Mouse (Mus musculus) cerebellum, adult 2 months (tissue): ENCODE data around the gene Il33. TPM values are rescaled to one million over a fixed set of nuclear protein-coding genes. Genes with fewer than 3 reads are reported as not detected.

Experiments used
- DNase-seq, 2 experiments: peaks; one replicate each; pipeline ENCODE4 v3.0.0; 2021
- H3K27ac ChIP-seq: fragments of 200-500 bp; 2 replicates; pipeline ENCODE4 v1.5.1; 2012; ENCODE audit warnings: low read length, control low read depth, inconsistent platforms; ENCODE audit not compliant: insufficient read depth
- H3K27me3 ChIP-seq: fragments of 200-500 bp; 2 replicates; pipeline ENCODE4 v1.6.1; 2012; ENCODE audit warnings: inconsistent platforms, mild to moderate bottlenecking, low read length, moderate library complexity; ENCODE audit not compliant: control insufficient read depth, insufficient read depth
- H3K4me1 ChIP-seq: fragments of 200-500 bp; 2 replicates; pipeline ENCODE4 v1.6.1; 2011; ENCODE audit warnings: low read length; ENCODE audit not compliant: control insufficient read depth, insufficient read depth
- H3K4me3 ChIP-seq: fragments of 200-500 bp; replicated peaks from 2 replicates; pipeline ENCODE3; 2011; ENCODE audit warnings: mild to moderate bottlenecking, low read depth, low read length, control low read depth; ENCODE audit not compliant: insufficient read depth
- CTCF ChIP-seq: fragments of 200-500 bp; IDR thresholded peaks from 2 replicates; pipeline ENCODE4 v1.5.1; 2011; ENCODE audit warnings: low read depth, mild to moderate bottlenecking, control low read depth, low read length, moderate library complexity, borderline replicate concordance; ENCODE audit not compliant: insufficient read depth
- POLR2A ChIP-seq: fragments of 200-500 bp; IDR thresholded peaks from 2 replicates; pipeline ENCODE4 v1.6.1; 2011; ENCODE audit warnings: low read length, control low read depth, borderline replicate concordance; ENCODE audit not compliant: insufficient read depth
- WGBS: fragments of 180-500 bp; shearing (Covaris S2); methylation state at CpG from one replicate; pipeline ENCODE4 v1.1.7; 2018; 5-methylcytosine and 5-hydroxymethylcytosine counted together
- polyA plus RNA-seq: library from polyadenylated mRNA; depleted of rRNA; stranded (reverse); fragments of >200 nt; gene quantifications from 2 replicates; pipeline ENCODE4 v1.2.3, GENCODE M21; 2012; rRNA removed

The Il33 gene
- polyA plus RNA-seq, 1 experiment: 58.0 TPM

DNA sequence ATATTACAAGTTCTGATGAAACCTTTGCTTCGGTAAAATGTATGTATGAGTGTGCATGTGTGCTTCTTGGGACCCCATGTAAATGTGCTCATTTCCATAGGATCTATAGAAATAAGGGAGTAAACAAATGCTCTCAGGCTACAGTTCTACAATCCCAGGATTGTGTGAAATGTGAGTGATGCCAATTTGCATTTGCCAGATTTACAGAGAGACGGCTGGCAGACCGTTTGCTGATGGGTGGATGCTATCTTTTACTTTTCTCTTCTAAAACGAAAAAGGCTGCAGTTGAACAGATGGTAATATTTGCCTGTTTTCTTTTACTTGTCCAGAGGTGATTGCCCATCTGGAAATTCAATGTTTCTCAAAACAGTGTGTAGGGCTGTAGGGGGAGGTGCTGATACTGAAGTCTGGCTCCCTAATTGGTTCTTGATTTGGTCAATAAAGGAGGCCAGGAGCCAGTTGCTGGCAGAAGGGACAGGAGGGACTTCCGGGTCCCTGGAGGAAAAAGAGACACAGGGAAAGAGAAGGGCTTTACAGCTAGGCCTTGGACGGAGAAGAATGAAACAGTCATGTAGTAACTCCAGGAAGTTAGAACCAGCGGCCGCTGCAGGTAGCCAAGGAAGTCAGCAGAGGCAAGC, 54.7 kb downstream of the Il33 start:
- Histone ChIP-seq H3K4me1 (no peaks in the 10 kb centered on the region), H3K27me3 (no peaks in the 10 kb centered on the region), H3K4me3 (no peak overlapping the region), H3K27ac (no peak overlapping the region)
- DNase-seq: no peak
- 78% methylated on average over 8 of the region's 8 CpGs for WGBS
- no peak for TF ChIP-seq POLR2A
- no peak for TF ChIP-seq CTCF

DNA sequence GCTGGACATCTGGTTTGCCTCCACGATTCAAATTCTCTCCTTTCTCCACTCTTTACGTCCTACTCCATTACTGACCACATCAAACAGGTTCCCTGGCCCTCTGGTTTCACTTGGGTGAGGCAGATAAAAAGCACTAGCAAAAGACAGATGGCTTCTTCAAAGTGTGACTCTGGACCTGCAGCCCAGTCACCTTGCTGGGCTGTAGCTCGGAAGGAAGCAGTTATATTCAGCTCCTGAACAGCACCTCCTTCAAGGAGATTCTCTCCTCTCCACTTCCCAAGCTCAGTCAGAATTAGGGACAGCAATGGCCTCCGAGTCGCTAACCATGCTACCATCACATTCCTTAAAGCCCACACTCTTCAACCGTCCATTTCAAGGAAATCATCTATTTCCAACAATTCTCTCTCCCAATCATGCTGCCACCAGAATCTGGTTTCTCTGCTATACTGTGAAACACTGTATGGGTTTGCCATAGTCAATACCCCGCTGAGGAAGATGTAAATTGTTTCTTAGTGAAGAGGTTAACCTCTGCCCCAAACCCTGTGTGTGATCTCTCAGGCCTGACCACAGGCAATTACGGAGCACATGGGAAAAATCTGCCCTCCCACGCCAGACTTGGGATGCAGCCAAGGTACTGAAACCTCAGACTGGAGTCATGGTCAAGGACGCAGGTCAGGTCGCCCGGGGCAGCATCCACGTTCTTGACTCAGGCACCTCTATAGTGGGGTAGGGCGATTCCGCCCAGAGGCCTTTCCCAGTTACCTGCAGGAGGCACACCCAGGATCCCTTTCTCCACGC, 59.5 kb downstream of the Il33 start:
- Histone ChIP-seq H3K27me3 (no peaks in the 10 kb centered on the region), H3K27ac (no peak overlapping the region), H3K4me3 (no peak overlapping the region), H3K4me1 (no peaks in the 10 kb centered on the region)
- no peak for TF ChIP-seq POLR2A
- TF ChIP-seq CTCF: no peak
- WGBS: 56% methylated on average over 16 of the region's 16 CpGs
- no peak for DNase-seq

DNA sequence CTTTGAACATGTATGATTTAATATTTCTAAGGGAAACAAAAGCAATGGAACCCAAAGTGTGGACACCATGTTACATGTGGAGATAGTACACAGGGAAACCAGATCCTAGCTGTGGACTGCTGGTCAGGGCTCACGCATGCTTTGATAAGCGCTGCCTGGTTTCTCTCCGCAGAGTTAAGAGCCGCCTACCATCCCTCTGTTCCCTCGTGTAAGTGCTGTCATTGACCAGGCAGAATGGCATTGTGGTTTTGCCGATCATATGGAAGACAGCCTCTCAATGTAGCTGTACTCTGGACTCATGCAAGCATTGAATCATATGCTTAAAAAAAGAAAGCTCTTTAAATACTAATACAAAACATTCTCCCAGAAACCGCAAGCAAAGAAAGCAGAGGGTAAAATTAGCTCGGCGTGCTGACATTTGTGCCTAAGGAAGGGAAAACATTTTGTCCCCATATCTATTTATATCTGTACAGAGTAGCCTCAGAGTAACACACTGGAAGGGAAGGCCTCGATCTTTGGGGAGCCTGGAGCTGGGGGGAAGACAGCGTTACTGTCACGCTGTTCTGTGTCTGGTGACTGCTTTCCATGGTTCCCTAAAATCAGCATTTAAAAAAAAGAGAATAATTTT, 61.7 kb downstream of the Il33 start:
- no peak for DNase-seq
- no peak for TF ChIP-seq POLR2A
- TF ChIP-seq CTCF: no peak
- Histone ChIP-seq H3K27me3 (no peaks in the 10 kb centered on the region), H3K4me1 (no peaks in the 10 kb centered on the region), H3K27ac (no peak overlapping the region), H3K4me3 (no peak overlapping the region)
- WGBS: 80% methylated on average over 12 of the region's 12 CpGs

DNA sequence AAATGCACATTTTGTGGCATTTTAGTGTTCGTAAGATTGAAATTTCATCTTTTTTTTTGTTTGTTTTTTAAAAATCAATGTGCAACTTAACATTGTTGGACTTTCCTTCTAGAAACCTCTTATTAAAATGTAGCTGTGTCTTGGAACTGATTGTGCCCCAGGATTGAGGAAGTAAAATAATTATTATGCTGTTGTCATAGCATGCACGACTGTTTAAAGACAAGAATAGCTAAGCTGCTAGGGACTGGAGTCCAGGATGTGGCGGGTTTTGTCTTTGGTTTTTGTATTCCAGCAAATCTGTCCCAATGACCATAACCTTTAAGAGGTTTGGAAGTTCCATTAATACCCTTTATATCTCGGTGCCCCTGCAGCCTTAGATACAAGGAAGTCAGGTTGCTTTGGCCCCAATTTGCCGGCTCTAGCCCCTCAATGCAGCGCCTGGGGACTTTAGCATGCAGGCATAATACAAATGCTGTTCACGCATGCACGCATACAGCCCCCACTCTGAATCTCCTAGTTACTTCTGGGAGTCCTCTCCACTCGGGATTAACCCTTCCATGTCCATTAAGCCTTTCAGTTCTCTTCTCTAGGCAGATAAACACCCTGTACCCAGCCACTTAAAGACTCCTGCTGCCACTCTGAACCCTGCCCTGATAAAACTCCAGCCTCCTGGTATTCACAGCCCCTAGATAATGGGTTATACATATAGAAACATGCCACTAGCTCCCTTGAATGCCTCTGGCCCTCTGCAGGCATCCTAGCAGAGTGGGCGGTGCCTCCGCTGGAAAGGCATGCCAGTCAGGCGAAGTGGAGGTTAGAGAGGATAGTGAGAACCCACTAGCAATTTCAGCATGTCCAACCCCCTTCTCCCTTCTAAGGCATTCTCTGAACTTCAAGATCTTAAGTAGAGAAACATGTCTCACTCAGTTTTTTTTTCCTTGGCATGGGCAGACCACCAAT, 75.8 kb downstream of the Il33 start:
- H3K4me1 ChIP-seq: no peaks in the 10 kb centered on the region
- 22% methylated on average over 12 of the region's 12 CpGs for WGBS
- no peak overlapping the region for H3K27ac ChIP-seq
- no peak for TF ChIP-seq POLR2A
- TF ChIP-seq CTCF: no peak
- DNase-seq: no peak
- H3K27me3 ChIP-seq: no peaks in the 10 kb centered on the region
- H3K4me3 ChIP-seq: no peak overlapping the region

DNA sequence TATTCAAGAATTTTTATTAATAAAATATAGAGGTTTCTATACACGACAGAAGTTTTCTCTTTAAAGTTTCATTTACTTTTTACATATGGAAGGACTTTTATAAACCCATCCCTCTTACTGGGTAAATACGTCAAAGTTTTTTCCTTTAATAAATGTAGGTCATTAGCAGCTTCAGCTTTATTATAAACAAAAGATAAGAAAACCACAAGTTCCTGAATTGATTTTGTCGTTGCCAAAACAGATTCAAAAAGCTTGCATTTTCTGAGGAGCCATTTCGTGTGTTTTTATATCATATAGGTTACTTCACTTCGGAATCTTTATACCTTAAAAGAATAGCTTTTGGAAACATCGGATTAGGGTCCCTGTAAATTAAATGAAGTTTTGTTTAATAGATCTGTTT, 76.6 kb downstream of the Il33 start:
- no peaks in the 10 kb centered on the region for H3K4me1 ChIP-seq
- no peak overlapping the region for H3K27ac ChIP-seq
- H3K4me3 ChIP-seq: no peak overlapping the region
- WGBS: 88% methylated on average over 6 of the region's 6 CpGs
- DNase-seq: no peak
- TF ChIP-seq CTCF (no peak), POLR2A (no peak)
- no peaks in the 10 kb centered on the region for H3K27me3 ChIP-seq

DNA sequence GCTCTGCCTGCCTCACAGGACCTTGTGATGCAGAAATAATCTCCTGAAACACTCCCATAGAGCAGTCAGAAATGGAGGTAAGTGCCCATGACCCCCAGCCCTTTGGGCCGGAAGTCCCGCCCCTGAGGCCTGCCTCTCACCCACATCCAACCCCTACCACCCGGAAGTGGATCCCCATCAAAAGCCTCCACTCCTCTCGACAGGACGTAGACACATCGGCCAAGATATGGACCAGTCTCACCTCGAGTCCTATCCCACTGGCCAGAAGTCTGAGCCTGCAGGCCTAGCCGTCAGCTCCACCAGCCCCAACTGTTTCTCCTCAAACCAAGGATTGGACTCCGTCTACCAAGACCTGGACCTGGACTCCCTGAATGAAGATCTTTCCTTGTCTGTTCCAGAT, 78.7 kb downstream of the Il33 start, which contains the start of gene Trpd52l3:
TSS of gene Trpd52l3 (plus strand) at position 170 of the 400 bp plus-strand sequence.
- no peak within 1 kb of the TSS for H3K4me3 ChIP-seq
- H3K4me1 ChIP-seq: no peaks in the 10 kb centered on the region
- no peak within 1 kb of the TSS for H3K27ac ChIP-seq
- WGBS: 93% methylated on average over 9 of the region's 9 CpGs
- no peaks in the 10 kb centered on the region for H3K27me3 ChIP-seq
- TF ChIP-seq POLR2A (no peak), CTCF (no peak)
- no peak for DNase-seq

DNA sequence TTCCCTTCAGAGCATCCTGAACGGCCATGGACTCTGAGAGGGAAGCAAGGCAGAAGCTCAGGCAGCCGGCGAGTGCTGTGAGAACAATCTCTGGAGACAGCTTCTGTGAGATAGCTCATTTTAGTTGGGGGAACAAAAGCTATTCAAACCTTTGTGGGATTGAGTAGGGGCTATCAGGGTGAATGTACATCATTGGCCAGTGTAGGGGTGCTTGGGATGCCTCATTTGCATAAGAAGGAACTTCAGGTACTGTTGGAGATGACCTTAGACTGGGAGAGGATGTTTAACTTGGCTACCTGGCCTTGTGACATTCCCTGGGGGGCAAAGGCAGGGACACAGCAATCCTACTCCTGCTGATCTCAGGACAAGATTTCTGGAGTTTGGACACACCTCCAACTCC, 81.5 kb downstream of the Il33 start:
- no peak for DNase-seq
- no peak for TF ChIP-seq CTCF
- no peak for TF ChIP-seq POLR2A
- no peaks in the 10 kb centered on the region for H3K27me3 ChIP-seq
- no peak overlapping the region for H3K27ac ChIP-seq
- no peaks in the 10 kb centered on the region for H3K4me1 ChIP-seq
- 72% methylated on average over 3 of the region's 3 CpGs for WGBS
- H3K4me3 ChIP-seq: no peak overlapping the region

Other genes starting within 250 kb of the Il33 start
- gene Mlana, start 227.3 kb upstream of the Il33 start, polyA plus RNA-seq: not detected in 2 replicates
- gene 9930021J03Rik, start 119.1 kb upstream of the Il33 start, polyA plus RNA-seq: 25.6 and 28.2 TPM in 2 replicates
- 22.1 and 22.3 TPM in 2 replicates for gene Ranbp6, start 112.1 kb upstream of the Il33 start, polyA plus RNA-seq
- not detected in 2 replicates for gene Trpd52l3, start 78.7 kb downstream of the Il33 start, polyA plus RNA-seq
- 61.8 and 62.1 TPM in 2 replicates for gene Uhrf2, start 105.4 kb downstream of the Il33 start, polyA plus RNA-seq